Mouse (Mus musculus) lung, postnatal 0 days (tissue): ENCODE measurements at regions not wholly inside any gene's neighbourhood (a gene's known extent, or its start where the extent isn't known, plus 50 kb on each side); places are given as distances from the start of the nearest gene placed in this dataset.

ENCODE experiments used
- CTCF ChIP-seq: IDR thresholded peaks from 2 replicates; pipeline ENCODE4 v1.5.1; 2016; ENCODE audit warnings: antibody characterized with exemption, mild to moderate bottlenecking
- EP300 ChIP-seq: IDR thresholded peaks from 2 replicates; pipeline ENCODE4 v1.6.1; 2016; ENCODE audit warnings: antibody characterized with exemption, mild to moderate bottlenecking, control low read depth

- no peak for TF ChIP-seq CTCF
- no peak for TF ChIP-seq EP300
These were observed 142.3 kb upstream of the Rack1 start for GRCm38 (mm10) chr11:48657851-48658250.
